Mouse (Mus musculus) myocyte (in vitro differentiated cells): Measurements from ENCODE around the gene Grrp1.

ENCODE experiments used
- CEBPB ChIP-seq: IDR thresholded peaks from 2 replicates; pipeline ENCODE4 v1.6.1; 2011; ENCODE audit warnings: mild to moderate bottlenecking, moderate library complexity; ENCODE audit not compliant: poor library complexity, insufficient read depth, severe bottlenecking
- E2F4 ChIP-seq: IDR thresholded peaks from one replicate; pipeline ENCODE4 v1.6.1; 2011; ENCODE audit warnings: mild to moderate bottlenecking, control low read depth, moderate library complexity; ENCODE audit not compliant: insufficient read depth
- MYOG ChIP-seq, 3 experiments: IDR thresholded peaks; one replicate each; pipeline ENCODE4 v1.6.1; 2011; ENCODE audit warnings: control low read depth in 2 of 3, low read depth in 2 of 3, mild to moderate bottlenecking in 2 of 3; ENCODE audit not compliant: insufficient read length in 2 of 3, control insufficient read depth in 1 of 3, insufficient read depth in 1 of 3
- POLR2A ChIP-seq: IDR thresholded peaks from one replicate; pipeline ENCODE4 v1.6.1; 2011; ENCODE audit warnings: low read depth, mild to moderate bottlenecking, control low read depth, moderate library complexity; ENCODE audit not compliant: insufficient read length
- POLR2AphosphoS2 ChIP-seq: IDR thresholded peaks from one replicate; pipeline ENCODE4 v1.6.1; 2011; ENCODE audit warnings: low read depth, control low read depth; ENCODE audit not compliant: insufficient read length
- REST ChIP-seq: IDR thresholded peaks from one replicate; pipeline ENCODE4 v1.6.1; 2011; ENCODE audit warnings: mild to moderate bottlenecking, control low read depth, moderate library complexity; ENCODE audit not compliant: insufficient read depth, insufficient read length

DNA sequence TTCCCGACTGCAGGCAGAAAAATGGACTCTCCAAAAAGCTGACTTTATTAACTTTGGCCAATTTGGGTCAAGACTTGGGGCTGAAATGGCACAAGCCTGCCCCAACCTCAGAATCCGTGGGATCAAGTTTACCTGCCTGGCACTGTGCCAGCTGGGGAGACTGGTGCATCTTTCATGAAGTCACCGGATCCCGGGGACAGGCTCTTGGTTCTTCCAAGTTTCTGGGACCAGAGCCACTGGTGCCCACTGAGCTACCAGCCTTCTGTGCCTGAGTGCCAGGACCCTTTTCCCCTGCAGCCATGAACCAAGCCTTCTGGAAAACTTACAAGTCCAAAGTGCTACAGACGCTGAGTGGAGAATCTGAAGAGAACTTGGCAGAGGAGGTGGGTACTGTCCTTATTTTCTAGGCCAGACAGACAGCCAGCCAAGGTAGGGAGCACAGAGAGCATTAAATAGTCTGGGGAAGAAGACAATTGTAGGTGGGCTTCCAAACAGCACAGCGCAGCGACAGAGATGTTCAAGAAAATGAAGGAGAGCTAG lies 7.1 kb downstream of the Grrp1 start, which contains the start of gene Gm30191:
- TF ChIP-seq REST = no peak
- no peak for TF ChIP-seq POLR2AphosphoS2
- TF ChIP-seq MYOG (IDR thresholded peaks at IDR 0.05; ENCODE audit: control insufficient read depth in 1 of 3, insufficient read depth in 1 of 3, insufficient read length in 2 of 3, low read depth in 2 of 3) = no peak
- no peak for TF ChIP-seq E2F4
- TF ChIP-seq POLR2A = no peak
- no peak for TF ChIP-seq CEBPB
